Mouse (Mus musculus) liver, adult 2 months (tissue): ENCODE measurements around the gene Kcnc1. TPM values are rescaled to one million over a fixed set of nuclear protein-coding genes. Genes with fewer than 3 reads are reported as not detected.

Source experiments
- DNase-seq: peaks from one replicate; pipeline ENCODE4 v3.0.0-alpha.2; 2011; ENCODE audit warnings: low read depth, low spot score; ENCODE audit errors: extremely low read depth
- H3K27ac ChIP-seq: fragments of 200-500 bp; replicated peaks from 2 replicates; pipeline ENCODE4 v1.5.1; 2012; ENCODE audit warnings: low read depth, mild to moderate bottlenecking, control low read depth, inconsistent platforms, low read length; ENCODE audit not compliant: insufficient read depth
- H3K27me3 ChIP-seq: fragments of 200-500 bp; 2 replicates; pipeline ENCODE4 v1.6.1; 2012; ENCODE audit warnings: mild to moderate bottlenecking, moderate library complexity, low read length, inconsistent platforms; ENCODE audit not compliant: control insufficient read depth, insufficient read depth
- H3K36me3 ChIP-seq: fragments of 200-500 bp; 2 replicates; pipeline ENCODE4 v1.6.1; 2012; ENCODE audit warnings: low read length, inconsistent platforms; ENCODE audit not compliant: control insufficient read depth, insufficient read depth
- H3K4me1 ChIP-seq: fragments of 200-500 bp; 2 replicates; pipeline ENCODE4 v1.6.1; 2011; ENCODE audit warnings: low read length; ENCODE audit not compliant: control insufficient read depth, insufficient read depth
- H3K4me3 ChIP-seq: fragments of 200-500 bp; 2 replicates; pipeline ENCODE4 v1.5.1; 2011; ENCODE audit warnings: low read depth, mild to moderate bottlenecking, control low read depth, low read length, moderate library complexity; ENCODE audit not compliant: insufficient read depth
- H3K79me2 ChIP-seq: fragments of 200-500 bp; 2 replicates; pipeline ENCODE4 v1.6.1; 2012; ENCODE audit warnings: inconsistent platforms, mild to moderate bottlenecking, low read length, moderate library complexity; ENCODE audit not compliant: control insufficient read depth, insufficient read depth
- H3K9ac ChIP-seq: fragments of 200-500 bp; 2 replicates; pipeline ENCODE4 v1.6.1; 2012; ENCODE audit warnings: low read depth, mild to moderate bottlenecking, control low read depth, inconsistent platforms, low read length
- CTCF ChIP-seq: fragments of 200-500 bp; IDR thresholded peaks from 2 replicates; pipeline ENCODE4 v1.5.1; 2011; ENCODE audit warnings: low read depth, low read length, control low read depth
- POLR2A ChIP-seq: fragments of 200-500 bp; IDR thresholded peaks from 2 replicates; pipeline ENCODE4 v1.6.1; 2011; ENCODE audit warnings: low read length, control low read depth; ENCODE audit not compliant: insufficient read depth; ENCODE audit errors: extremely low read depth
- WGBS: fragments of 180-500 bp; shearing (Covaris S2); methylation state at CpG from one replicate; pipeline ENCODE4 v1.1.7; 2018; 5-methylcytosine and 5-hydroxymethylcytosine counted together
- polyA plus RNA-seq: library from polyadenylated mRNA; depleted of rRNA; stranded (reverse); fragments of >200 nt; gene quantifications from 2 replicates; pipeline ENCODE4 v1.2.3, GENCODE M21; 2012
- total RNA-seq: library from RNA; depleted of rRNA; stranded (reverse); fragments of >200 nt; gene quantifications from 2 replicates; pipeline ENCODE4 v1.2.3, GENCODE M21; 2014

Gene Kcnc1
- total and polyA plus RNA-seq, 2 experiments: under 0.01 TPM; not detected in 1

- peaks cover 19% of the 10 kb centered on the region for H3K27me3 ChIP-seq
- H3K4me3 ChIP-seq: no peak overlapping the region
- 78% methylated on average over 3 of the region's 3 CpGs for WGBS
- no peak overlapping the region for H3K9ac ChIP-seq
- H3K27ac ChIP-seq: no peak overlapping the region
- DNase-seq: no peak
- H3K4me1 ChIP-seq: no peaks in the 10 kb centered on the region
- no peaks in the 10 kb centered on the region for H3K36me3 ChIP-seq
- no peaks in the 10 kb centered on the region for H3K79me2 ChIP-seq
- no peak for TF ChIP-seq CTCF
- TF ChIP-seq POLR2A: no peak
These were observed 5.3 kb downstream of the Kcnc1 start for GRCm38 (mm10) chr7:46401371-46402180.

GRCm38 (mm10) chr7:46403616-46404485, 7.6 kb downstream of the Kcnc1 start:
- TF ChIP-seq CTCF: no peak
- TF ChIP-seq POLR2A: no peak
- Histone ChIP-seq H3K9ac (no peak overlapping the region), H3K79me2 (no peaks in the 10 kb centered on the region), H3K36me3 (no peaks in the 10 kb centered on the region), H3K27me3 (no peaks in the 10 kb centered on the region), H3K4me1 (no peaks in the 10 kb centered on the region), H3K4me3 (no peak overlapping the region), H3K27ac (no peak overlapping the region)
- no peak for DNase-seq
- WGBS: 80% methylated on average over 15 of the region's 15 CpGs

GRCm38 (mm10) chr7:46404756-46405155, 8.5 kb downstream of the Kcnc1 start:
- TF ChIP-seq CTCF (no peak), POLR2A (no peak)

GRCm38 (mm10) chr7:46408606-46409005, 12.3 kb downstream of the Kcnc1 start:
- TF ChIP-seq CTCF (no peak), POLR2A (no peak)
- DNase-seq: no peak
- Histone ChIP-seq H3K27me3 (no peaks in the 10 kb centered on the region), H3K36me3 (no peaks in the 10 kb centered on the region), H3K4me1 (no peaks in the 10 kb centered on the region), H3K27ac (no peak overlapping the region), H3K4me3 (no peak overlapping the region), H3K79me2 (no peaks in the 10 kb centered on the region), H3K9ac (no peak overlapping the region)
- 86% methylated on average over 9 of the region's 9 CpGs for WGBS

More at GRCm38 (mm10) chr7:46404756-46405155, 8.5 kb downstream of the Kcnc1 start:
- Histone ChIP-seq H3K4me3 (no peak overlapping the region), H3K27me3 (no peaks in the 10 kb centered on the region), H3K36me3 (no peaks in the 10 kb centered on the region), H3K9ac (no peak overlapping the region), H3K4me1 (no peaks in the 10 kb centered on the region), H3K27ac (no peak overlapping the region), H3K79me2 (no peaks in the 10 kb centered on the region)
- DNase-seq: no peak
- WGBS: 84% methylated on average over 7 of the region's 7 CpGs

GRCm38 (mm10) chr7:46409204-46409789, 13.0 kb downstream of the Kcnc1 start:
- Histone ChIP-seq H3K27me3 (no peaks in the 10 kb centered on the region), H3K36me3 (no peaks in the 10 kb centered on the region), H3K9ac (no peak overlapping the region), H3K4me3 (no peak overlapping the region), H3K4me1 (no peaks in the 10 kb centered on the region), H3K79me2 (no peaks in the 10 kb centered on the region), H3K27ac (no peak overlapping the region)
- no peak for TF ChIP-seq POLR2A
- TF ChIP-seq CTCF: no peak
- DNase-seq: no peak
- 55% methylated on average over 12 of the region's 12 CpGs for WGBS
